Mouse (Mus musculus): ENCODE data around the gene Mthfd2. TPM values are rescaled to one million over a fixed set of nuclear protein-coding genes. Genes with fewer than 3 reads are reported as not detected.
"Not testable (repeated sequence)": the region's sequence is repeated elsewhere in the genome, so short reads cannot be mapped to it uniquely, and the experiment has no call there.

The Mthfd2 gene
- polyA plus RNA-seq, 1 experiment from 2014 or later, result 30.7 TPM

- H3K9ac ChIP-seq (replicated peaks; ENCODE audit: low read depth, low read length); H3K9me3 ChIP-seq (ENCODE audit: control insufficient read depth, low read length); H3K4me3 ChIP-seq (ENCODE audit: low read depth, low read length); H3K4me1 ChIP-seq (ENCODE audit: control insufficient read depth, insufficient read depth, low read length); H3K27me3 ChIP-seq (ENCODE audit: control insufficient read depth, insufficient read depth, low read length); H3K4me2 ChIP-seq (ENCODE audit: low read depth, low read length); H3K27ac ChIP-seq (ENCODE audit: low read depth, low read length); ATAC-seq (ENCODE audit: low read depth): not testable (repeated sequence)
- H3K36me3 ChIP-seq (ENCODE audit: control insufficient read depth, insufficient read depth, low read length), result peaks cover 23% of the 10 kb centered on the region
- WGBS, result 96% methylated on average over 8 of the region's 8 CpGs
These were observed 19.6 kb upstream of the Mthfd2 start for GRCm38 (mm10) chr6:83345285-83345684.

GRCm38 (mm10) chr6:83342957-83343356 is 17.2 kb upstream of the Mthfd2 start:
- Histone ChIP-seq H3K36me3 (ENCODE audit: control insufficient read depth, insufficient read depth, low read length) (peaks cover 31% of the 10 kb centered on the region), H3K27ac (ENCODE audit: low read depth, low read length) (no peak overlapping the region), H3K27me3 (ENCODE audit: control insufficient read depth, insufficient read depth, low read length) (no peaks in the 10 kb centered on the region), H3K4me1 (ENCODE audit: control insufficient read depth, insufficient read depth, low read length) (no peaks in the 10 kb centered on the region), H3K9ac (replicated peaks; ENCODE audit: low read depth, low read length) (no peak overlapping the region), H3K4me3 (ENCODE audit: low read depth, low read length) (no peak overlapping the region), H3K9me3 (ENCODE audit: control insufficient read depth, low read length) (no peaks in the 10 kb centered on the region), H3K4me2 (ENCODE audit: low read depth, low read length) (no peak overlapping the region)
- WGBS, result 91% methylated on average over 2 of the region's 2 CpGs
- ATAC-seq (ENCODE audit: low read depth), result no peak

DNA sequence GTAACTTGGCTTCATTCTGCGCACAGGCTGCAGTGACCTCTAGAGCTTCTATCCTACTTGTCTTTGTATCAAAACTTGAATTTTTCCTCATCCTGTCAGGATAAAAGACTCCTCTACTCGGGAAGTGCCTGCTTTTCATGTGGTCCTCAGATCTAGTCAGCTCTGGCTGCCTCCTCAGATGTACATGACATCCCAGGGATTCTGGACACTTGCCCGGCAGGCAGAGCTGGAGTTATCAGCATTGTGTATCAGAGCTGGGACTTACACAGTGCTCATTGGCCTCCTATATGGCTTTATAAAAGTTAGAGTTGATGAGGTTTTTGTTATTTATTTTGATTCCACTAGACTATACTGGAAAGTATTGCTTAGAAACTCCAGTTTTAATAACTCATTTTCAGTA is 15.7 kb upstream of the Mthfd2 start:
- 88% methylated on average over 3 of the region's 3 CpGs for whole genome bisulfite sequencing

DNA sequence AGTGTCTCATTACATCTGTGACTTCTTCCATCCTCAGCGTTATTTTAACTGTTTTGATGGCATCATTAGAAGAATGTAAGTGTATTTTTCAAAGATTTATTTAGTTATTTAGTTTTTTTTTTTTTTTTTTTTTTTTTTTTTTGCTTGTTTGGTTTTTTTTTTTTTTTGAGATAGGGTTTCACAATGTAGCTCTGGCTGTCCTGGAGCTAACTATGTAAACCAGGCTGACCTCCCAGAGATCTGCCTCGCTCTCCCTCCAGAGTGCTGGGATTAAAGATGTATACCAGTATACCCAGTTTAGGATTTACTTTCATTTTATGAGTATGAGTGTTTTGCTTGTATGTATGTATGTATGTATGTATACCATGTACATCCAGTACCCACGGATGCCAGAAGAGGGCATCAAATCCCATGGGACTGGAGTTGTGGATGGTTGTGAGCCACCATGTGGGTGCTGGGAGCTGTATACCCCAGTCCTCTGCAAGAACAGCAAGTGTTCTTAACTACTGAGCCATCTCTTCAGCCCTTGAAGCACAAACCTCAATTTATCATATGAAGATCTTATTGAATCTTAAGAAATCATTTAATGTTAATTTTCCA is 2.0 kb upstream of the Mthfd2 start:
- H3K36me3 ChIP-seq (ENCODE audit: control insufficient read depth, insufficient read depth, low read length), result peaks cover 23% of the 10 kb centered on the region
- peaks cover 6% of the 10 kb centered on the region for H3K4me1 ChIP-seq (ENCODE audit: control insufficient read depth, insufficient read depth, low read length)
- H3K4me2 ChIP-seq (ENCODE audit: low read depth, low read length), result no peak overlapping the region
- no peak for ATAC-seq (ENCODE audit: low read depth)
- H3K9ac ChIP-seq (replicated peaks; ENCODE audit: low read depth, low read length), result no peak overlapping the region
- no peak overlapping the region for H3K4me3 ChIP-seq (ENCODE audit: low read depth, low read length)
- WGBS, result 92% methylated on average over 3 of the region's 3 CpGs
- no peak overlapping the region for H3K27ac ChIP-seq (ENCODE audit: low read depth, low read length)
- no peaks in the 10 kb centered on the region for H3K9me3 ChIP-seq (ENCODE audit: control insufficient read depth, low read length)
- no peaks in the 10 kb centered on the region for H3K27me3 ChIP-seq (ENCODE audit: control insufficient read depth, insufficient read depth, low read length)

More for the DNA sequence above, 15.7 kb upstream of the Mthfd2 start:
- peaks cover 31% of the 10 kb centered on the region for H3K36me3 ChIP-seq (ENCODE audit: control insufficient read depth, insufficient read depth, low read length)
- no peak overlapping the region for H3K9ac ChIP-seq (replicated peaks; ENCODE audit: low read depth, low read length)
- no peaks in the 10 kb centered on the region for H3K27me3 ChIP-seq (ENCODE audit: control insufficient read depth, insufficient read depth, low read length)
- no peak overlapping the region for H3K27ac ChIP-seq (ENCODE audit: low read depth, low read length)
- no peaks in the 10 kb centered on the region for H3K9me3 ChIP-seq (ENCODE audit: control insufficient read depth, low read length)
- ATAC-seq (ENCODE audit: low read depth), result no peak
- H3K4me2 ChIP-seq (ENCODE audit: low read depth, low read length), result no peak overlapping the region
- H3K4me1 ChIP-seq (ENCODE audit: control insufficient read depth, insufficient read depth, low read length), result no peaks in the 10 kb centered on the region
- H3K4me3 ChIP-seq (ENCODE audit: low read depth, low read length), result no peak overlapping the region

DNA sequence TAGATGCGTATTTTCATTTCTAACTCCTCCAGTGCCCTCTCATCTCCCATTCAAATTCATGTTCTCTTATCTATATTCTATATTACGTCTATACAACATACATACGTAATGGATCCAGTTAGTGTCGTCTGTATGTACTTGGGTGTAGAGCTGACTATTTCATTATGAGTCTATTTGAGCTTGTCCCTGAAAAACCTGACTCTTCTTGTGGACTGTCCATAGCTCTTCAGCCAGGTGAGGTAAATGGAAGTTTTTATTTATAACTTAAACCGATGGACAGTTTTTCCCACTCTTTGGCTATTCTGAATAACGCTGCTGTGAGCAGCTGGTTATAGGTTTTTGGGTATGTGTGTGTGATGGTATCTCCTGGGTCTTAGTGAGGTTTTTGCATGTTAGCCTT is 1.1 kb upstream of the Mthfd2 start:
- ATAC-seq (ENCODE audit: low read depth), result no peak
- WGBS, result 68% methylated on average over 6 of the region's 6 CpGs
- peak overlapping the region; percentile 74 for H3K4me3 ChIP-seq (ENCODE audit: low read depth, low read length)
- no peaks in the 10 kb centered on the region for H3K9me3 ChIP-seq (ENCODE audit: control insufficient read depth, low read length)
- peak overlapping the region; percentile 54 for H3K4me2 ChIP-seq (ENCODE audit: low read depth, low read length)
- peak overlapping the region; percentile 79 for H3K9ac ChIP-seq (replicated peaks; ENCODE audit: low read depth, low read length)
- peaks cover 6% of the 10 kb centered on the region for H3K4me1 ChIP-seq (ENCODE audit: control insufficient read depth, insufficient read depth, low read length)
- no peak overlapping the region for H3K27ac ChIP-seq (ENCODE audit: low read depth, low read length)
- H3K27me3 ChIP-seq (ENCODE audit: control insufficient read depth, insufficient read depth, low read length), result no peaks in the 10 kb centered on the region
- H3K36me3 ChIP-seq (ENCODE audit: control insufficient read depth, insufficient read depth, low read length), result peaks cover 18% of the 10 kb centered on the region

DNA sequence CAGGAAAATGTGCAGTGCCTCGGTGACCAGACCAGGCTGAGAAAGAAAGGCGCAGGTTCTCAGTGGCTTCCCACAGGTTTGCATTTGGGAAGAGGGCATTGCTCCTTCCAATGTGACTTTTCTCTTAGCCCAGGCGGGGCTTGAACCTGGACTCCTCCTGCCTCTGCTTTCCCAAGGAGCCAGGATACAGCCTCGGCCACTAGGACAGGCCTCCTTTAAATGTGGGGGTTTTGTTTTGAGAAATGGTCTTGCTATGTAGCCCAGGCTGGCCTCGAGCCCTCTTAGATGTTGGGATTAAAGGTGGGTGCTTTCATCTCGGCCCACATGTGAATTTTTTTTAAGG is 657 bp upstream of the Mthfd2 start:
- no peak for ATAC-seq (ENCODE audit: low read depth)
- H3K9ac ChIP-seq (replicated peaks; ENCODE audit: low read depth, low read length), result peak overlapping the region; percentile 79
- H3K4me3 ChIP-seq (ENCODE audit: low read depth, low read length), result peak overlapping the region; percentile 74
- H3K27ac ChIP-seq (ENCODE audit: low read depth, low read length), result peak overlapping the region; percentile 71
- WGBS, result 9% methylated on average over 6 of the region's 6 CpGs
- H3K4me1 ChIP-seq (ENCODE audit: control insufficient read depth, insufficient read depth, low read length), result peaks cover 6% of the 10 kb centered on the region
- no peaks in the 10 kb centered on the region for H3K27me3 ChIP-seq (ENCODE audit: control insufficient read depth, insufficient read depth, low read length)
- H3K4me2 ChIP-seq (ENCODE audit: low read depth, low read length), result peak overlapping the region; percentile 54
- H3K36me3 ChIP-seq (ENCODE audit: control insufficient read depth, insufficient read depth, low read length), result peaks cover 14% of the 10 kb centered on the region
- no peaks in the 10 kb centered on the region for H3K9me3 ChIP-seq (ENCODE audit: control insufficient read depth, low read length)

DNA sequence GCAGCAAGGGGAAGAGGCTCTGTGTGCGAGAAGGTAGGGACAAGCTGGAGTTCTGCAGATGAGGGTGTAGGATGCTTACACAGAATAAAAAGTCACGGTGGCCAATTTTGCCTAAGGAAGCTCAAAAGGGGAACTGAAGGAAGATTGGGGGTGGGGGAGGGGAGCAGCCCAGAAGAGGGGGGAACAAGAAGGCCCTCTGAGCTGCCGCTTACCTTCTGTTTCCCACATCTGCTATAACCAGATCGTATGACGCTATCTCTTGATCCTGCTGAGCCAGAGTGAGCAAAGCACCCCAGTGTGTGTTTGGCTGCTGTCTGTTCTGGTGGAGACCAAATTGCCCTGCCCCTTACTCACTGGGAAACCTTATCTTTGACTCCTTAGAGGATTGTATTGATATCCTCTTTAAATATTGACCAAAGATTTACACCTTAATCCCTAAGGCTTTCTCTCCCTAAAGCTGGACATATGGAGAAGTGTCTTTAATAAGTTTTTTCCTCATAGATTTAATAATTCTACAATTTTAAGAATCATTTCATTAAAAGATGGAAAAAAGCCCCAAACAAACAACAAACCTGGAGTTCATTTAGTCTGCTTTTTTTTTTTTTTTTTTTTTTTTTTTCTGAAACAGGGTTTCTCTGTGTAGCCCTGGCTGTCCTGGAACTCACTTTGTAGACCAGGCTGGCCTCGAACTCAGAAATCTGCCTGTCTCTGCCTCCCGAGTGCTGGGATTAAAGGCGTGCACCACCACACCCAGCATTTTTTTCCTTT is 1.9 kb downstream of the Mthfd2 start:
- Histone ChIP-seq H3K9me3 (ENCODE audit: control insufficient read depth, low read length) (no peaks in the 10 kb centered on the region), H3K36me3 (ENCODE audit: control insufficient read depth, insufficient read depth, low read length) (no peaks in the 10 kb centered on the region), H3K27ac (ENCODE audit: low read depth, low read length) (no peak overlapping the region), H3K9ac (replicated peaks; ENCODE audit: low read depth, low read length) (no peak overlapping the region), H3K27me3 (ENCODE audit: control insufficient read depth, insufficient read depth, low read length) (no peaks in the 10 kb centered on the region), H3K4me2 (ENCODE audit: low read depth, low read length) (no peak overlapping the region), H3K4me1 (ENCODE audit: control insufficient read depth, insufficient read depth, low read length) (peaks cover 6% of the 10 kb centered on the region), H3K4me3 (ENCODE audit: low read depth, low read length) (no peak overlapping the region)
- no peak for ATAC-seq (ENCODE audit: low read depth)
- WGBS, result 69% methylated on average over 8 of the region's 8 CpGs

- no peak overlapping the region for H3K27ac ChIP-seq (ENCODE audit: low read depth, low read length)
- H3K36me3 ChIP-seq (ENCODE audit: control insufficient read depth, insufficient read depth, low read length), result no peaks in the 10 kb centered on the region
- H3K4me1 ChIP-seq (ENCODE audit: control insufficient read depth, insufficient read depth, low read length), result peaks cover 6% of the 10 kb centered on the region
- H3K9ac ChIP-seq (replicated peaks; ENCODE audit: low read depth, low read length), result no peak overlapping the region
- 81% methylated on average over 2 of the region's 2 CpGs for WGBS
- no peak overlapping the region for H3K4me3 ChIP-seq (ENCODE audit: low read depth, low read length)
- no peak overlapping the region for H3K4me2 ChIP-seq (ENCODE audit: low read depth, low read length)
- no peak for ATAC-seq (ENCODE audit: low read depth)
- no peaks in the 10 kb centered on the region for H3K9me3 ChIP-seq (ENCODE audit: control insufficient read depth, low read length)
- H3K27me3 ChIP-seq (ENCODE audit: control insufficient read depth, insufficient read depth, low read length), result no peaks in the 10 kb centered on the region
These were observed 2.9 kb downstream of the Mthfd2 start for GRCm38 (mm10) chr6:83322794-83323193.

DNA sequence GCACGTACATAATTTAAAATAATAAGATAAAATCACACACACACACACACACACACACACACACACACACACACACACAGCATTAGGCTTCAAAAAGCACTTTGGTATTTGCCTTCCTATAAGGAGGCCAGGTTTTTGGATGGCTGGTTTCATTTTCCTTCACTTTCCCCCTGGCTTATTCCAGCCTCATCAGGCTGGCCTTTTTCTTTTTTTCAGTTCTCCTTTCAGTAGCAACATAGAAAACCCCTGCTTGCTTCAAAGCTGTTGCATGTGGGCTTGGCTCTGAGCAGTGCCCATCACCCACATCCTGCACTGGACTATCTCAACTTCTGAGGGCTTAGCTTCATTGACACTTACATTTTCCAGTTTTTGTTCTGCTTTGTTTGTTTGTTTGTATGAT is 3.8 kb downstream of the Mthfd2 start:
- no peak overlapping the region for H3K4me2 ChIP-seq (ENCODE audit: low read depth, low read length)
- H3K36me3 ChIP-seq (ENCODE audit: control insufficient read depth, insufficient read depth, low read length), result no peaks in the 10 kb centered on the region
- H3K27ac ChIP-seq (ENCODE audit: low read depth, low read length), result no peak overlapping the region
- no peak overlapping the region for H3K4me3 ChIP-seq (ENCODE audit: low read depth, low read length)
- H3K4me1 ChIP-seq (ENCODE audit: control insufficient read depth, insufficient read depth, low read length), result peaks cover 3% of the 10 kb centered on the region
- H3K9me3 ChIP-seq (ENCODE audit: control insufficient read depth, low read length), result no peaks in the 10 kb centered on the region
- ATAC-seq (ENCODE audit: low read depth), result no peak
- no peak overlapping the region for H3K9ac ChIP-seq (replicated peaks; ENCODE audit: low read depth, low read length)
- no peaks in the 10 kb centered on the region for H3K27me3 ChIP-seq (ENCODE audit: control insufficient read depth, insufficient read depth, low read length)
- 85% methylated on average over 1 of the region's 1 CpGs for WGBS

All from neural tube, embryonic 14.5 days (tissue).